Mouse (Mus musculus): ENCODE data around the gene Podn. TPM values are rescaled to one million over a fixed set of nuclear protein-coding genes. Genes with fewer than 3 reads are reported as not detected.
A peak's percentile ranks its signal among the peaks of the same experiment; 100 is the strongest.

Gene Podn
- polyA plus RNA-seq, 1 experiment from 2014 or later: 0.39 TPM

- H3K4me1 ChIP-seq (ENCODE audit: control insufficient read depth, insufficient read depth, low read length): 0 out of 2 replicates have a peak, but pooled peaks cover 4% of the 10 kb centered on the region
- H3K27ac ChIP-seq (ENCODE audit: low read depth, low read length): no peak overlapping the region
- H3K4me3 ChIP-seq (ENCODE audit: low read depth, low read length): no peak overlapping the region
- 77% methylated on average over 6 of the region's 6 CpGs for WGBS (ENCODE audit: insufficient replicate concordance)
- no peaks in the 10 kb centered on the region for H3K27me3 ChIP-seq (ENCODE audit: control insufficient read depth, insufficient read depth, low read length)
- H3K36me3 ChIP-seq (ENCODE audit: control insufficient read depth, insufficient read depth, low read length): peaks cover 6% of the 10 kb centered on the region; the same call in 1 of the 2 replicates
- no peak for ATAC-seq (replicated peaks; ENCODE audit: insufficient number of reproducible peaks, low FRiP score, low TSS enrichment)
- H3K9ac ChIP-seq (ENCODE audit: low read depth, low read length): no peak overlapping the region
- no peak overlapping the region for H3K4me2 ChIP-seq
- H3K9me3 ChIP-seq (replicated peaks; ENCODE audit: control insufficient read depth, low read length): no peaks in the 10 kb centered on the region
These were observed 32.6 kb downstream of the Podn start for GRCm38 (mm10) chr4:108063616-108064015.

- no peak overlapping the region for H3K27ac ChIP-seq (ENCODE audit: low read depth, low read length)
- no peak overlapping the region for H3K4me3 ChIP-seq (ENCODE audit: low read depth, low read length)
- WGBS (ENCODE audit: insufficient replicate concordance): 95% methylated on average over 5 of the region's 5 CpGs
- ATAC-seq (replicated peaks; ENCODE audit: insufficient number of reproducible peaks, low FRiP score, low TSS enrichment): no peak
- H3K36me3 ChIP-seq (ENCODE audit: control insufficient read depth, insufficient read depth, low read length): peaks cover 6% of the 10 kb centered on the region; the same call in 1 of the 2 replicates
- no peaks in the 10 kb centered on the region for H3K27me3 ChIP-seq (ENCODE audit: control insufficient read depth, insufficient read depth, low read length)
- H3K4me1 ChIP-seq (ENCODE audit: control insufficient read depth, insufficient read depth, low read length): 0 out of 2 replicates have a peak, but pooled peaks cover 8% of the 10 kb centered on the region
- H3K9me3 ChIP-seq (replicated peaks; ENCODE audit: control insufficient read depth, low read length): no peaks in the 10 kb centered on the region
- no peak overlapping the region for H3K9ac ChIP-seq (ENCODE audit: low read depth, low read length)
- H3K4me2 ChIP-seq: no peak overlapping the region
These were observed 33.7 kb downstream of the Podn start for GRCm38 (mm10) chr4:108062524-108062923.

- Histone ChIP-seq H3K36me3 (ENCODE audit: control insufficient read depth, insufficient read depth, low read length) (peaks cover 6% of the 10 kb centered on the region; the same call in 1 of the 2 replicates), H3K9ac (ENCODE audit: low read depth, low read length) (no peak overlapping the region), H3K4me3 (ENCODE audit: low read depth, low read length) (no peak overlapping the region), H3K9me3 (replicated peaks; ENCODE audit: control insufficient read depth, low read length) (no peaks in the 10 kb centered on the region), H3K4me2 (no peak overlapping the region), H3K4me1 (ENCODE audit: control insufficient read depth, insufficient read depth, low read length) (0 out of 2 replicates have a peak, but pooled peaks cover 8% of the 10 kb centered on the region), H3K27me3 (ENCODE audit: control insufficient read depth, insufficient read depth, low read length) (no peaks in the 10 kb centered on the region), H3K27ac (ENCODE audit: low read depth, low read length) (no peak overlapping the region)
- no peak for ATAC-seq (replicated peaks; ENCODE audit: insufficient number of reproducible peaks, low FRiP score, low TSS enrichment)
- 81% methylated on average over 4 of the region's 4 CpGs for WGBS (ENCODE audit: insufficient replicate concordance)
These were observed 35.5 kb downstream of the Podn start for GRCm38 (mm10) chr4:108060774-108061173.

GRCm38 (mm10) chr4:108059601-108060379 is 36.5 kb downstream of the Podn start:
- H3K9ac ChIP-seq (ENCODE audit: low read depth, low read length): no peak overlapping the region
- no peak for ATAC-seq (replicated peaks; ENCODE audit: insufficient number of reproducible peaks, low FRiP score, low TSS enrichment)
- no peak overlapping the region for H3K4me3 ChIP-seq (ENCODE audit: low read depth, low read length)
- no peak overlapping the region for H3K4me2 ChIP-seq
- 81% methylated on average over 19 of the region's 19 CpGs for WGBS (ENCODE audit: insufficient replicate concordance)
- H3K36me3 ChIP-seq (ENCODE audit: control insufficient read depth, insufficient read depth, low read length): peaks cover 9% of the 10 kb centered on the region; the same call in 1 of the 2 replicates
- H3K4me1 ChIP-seq (ENCODE audit: control insufficient read depth, insufficient read depth, low read length): 0 out of 2 replicates have a peak, but pooled peaks cover 4% of the 10 kb centered on the region
- no peaks in the 10 kb centered on the region for H3K9me3 ChIP-seq (replicated peaks; ENCODE audit: control insufficient read depth, low read length)
- no peak overlapping the region for H3K27ac ChIP-seq (ENCODE audit: low read depth, low read length)
- H3K27me3 ChIP-seq (ENCODE audit: control insufficient read depth, insufficient read depth, low read length): no peaks in the 10 kb centered on the region

GRCm38 (mm10) chr4:108058166-108058565 is 38.1 kb downstream of the Podn start:
- Histone ChIP-seq H3K36me3 (ENCODE audit: control insufficient read depth, insufficient read depth, low read length) (peaks cover 9% of the 10 kb centered on the region; the same call in 1 of the 2 replicates), H3K4me2 (no peak overlapping the region), H3K4me3 (ENCODE audit: low read depth, low read length) (no peak overlapping the region), H3K9ac (ENCODE audit: low read depth, low read length) (no peak overlapping the region), H3K27me3 (ENCODE audit: control insufficient read depth, insufficient read depth, low read length) (no peaks in the 10 kb centered on the region), H3K9me3 (replicated peaks; ENCODE audit: control insufficient read depth, low read length) (no peaks in the 10 kb centered on the region), H3K4me1 (ENCODE audit: control insufficient read depth, insufficient read depth, low read length) (0 out of 2 replicates have a peak, but pooled peaks cover 4% of the 10 kb centered on the region), H3K27ac (ENCODE audit: low read depth, low read length) (no peak overlapping the region)
- 58% methylated on average over 10 of the region's 10 CpGs for WGBS (ENCODE audit: insufficient replicate concordance)
- ATAC-seq (replicated peaks; ENCODE audit: insufficient number of reproducible peaks, low FRiP score, low TSS enrichment): peak; percentile 59; the same call in 1 of the 2 replicates

GRCm38 (mm10) chr4:108057247-108057646 is 39.0 kb downstream of the Podn start:
- Histone ChIP-seq H3K27ac (ENCODE audit: low read depth, low read length) (no peak overlapping the region), H3K9me3 (replicated peaks; ENCODE audit: control insufficient read depth, low read length) (no peaks in the 10 kb centered on the region), H3K4me1 (ENCODE audit: control insufficient read depth, insufficient read depth, low read length) (peaks cover 13% of the 10 kb centered on the region), H3K4me3 (ENCODE audit: low read depth, low read length) (no peak overlapping the region), H3K27me3 (ENCODE audit: control insufficient read depth, insufficient read depth, low read length) (no peaks in the 10 kb centered on the region), H3K9ac (ENCODE audit: low read depth, low read length) (no peak overlapping the region), H3K4me2 (no peak overlapping the region), H3K36me3 (ENCODE audit: control insufficient read depth, insufficient read depth, low read length) (peaks cover 3% of the 10 kb centered on the region; the same call in 1 of the 2 replicates)
- ATAC-seq (replicated peaks; ENCODE audit: insufficient number of reproducible peaks, low FRiP score, low TSS enrichment): no peak
- WGBS (ENCODE audit: insufficient replicate concordance): 86% methylated on average over 2 of the region's 2 CpGs

- no peak overlapping the region for H3K4me2 ChIP-seq
- no peak for ATAC-seq (replicated peaks; ENCODE audit: insufficient number of reproducible peaks, low FRiP score, low TSS enrichment)
- H3K9ac ChIP-seq (ENCODE audit: low read depth, low read length): no peak overlapping the region
- peaks cover 3% of the 10 kb centered on the region; the same call in 1 of the 2 replicates for H3K36me3 ChIP-seq (ENCODE audit: control insufficient read depth, insufficient read depth, low read length)
- H3K27ac ChIP-seq (ENCODE audit: low read depth, low read length): no peak overlapping the region
- H3K27me3 ChIP-seq (ENCODE audit: control insufficient read depth, insufficient read depth, low read length): no peaks in the 10 kb centered on the region
- no peak overlapping the region for H3K4me3 ChIP-seq (ENCODE audit: low read depth, low read length)
- WGBS (ENCODE audit: insufficient replicate concordance): 93% methylated on average over 10 of the region's 10 CpGs
- H3K4me1 ChIP-seq (ENCODE audit: control insufficient read depth, insufficient read depth, low read length): peaks cover 13% of the 10 kb centered on the region
- H3K9me3 ChIP-seq (replicated peaks; ENCODE audit: control insufficient read depth, low read length): no peaks in the 10 kb centered on the region
These were observed 40.4 kb downstream of the Podn start for GRCm38 (mm10) chr4:108055873-108056272.

GRCm38 (mm10) chr4:108052673-108053072 is 43.6 kb downstream of the Podn start:
- WGBS (ENCODE audit: insufficient replicate concordance): 48% methylated on average over 8 of the region's 8 CpGs
- Histone ChIP-seq H3K36me3 (ENCODE audit: control insufficient read depth, insufficient read depth, low read length) (peaks cover 7% of the 10 kb centered on the region), H3K27me3 (ENCODE audit: control insufficient read depth, insufficient read depth, low read length) (no peaks in the 10 kb centered on the region), H3K4me2 (peak overlapping the region; percentile 16; the same call in 1 of the 2 replicates), H3K27ac (ENCODE audit: low read depth, low read length) (no peak overlapping the region), H3K9ac (ENCODE audit: low read depth, low read length) (0 out of 2 replicates have a peak overlapping the region, but pooled peaks have one; percentile 34), H3K9me3 (replicated peaks; ENCODE audit: control insufficient read depth, low read length) (no peaks in the 10 kb centered on the region), H3K4me3 (ENCODE audit: low read depth, low read length) (no peak overlapping the region), H3K4me1 (ENCODE audit: control insufficient read depth, insufficient read depth, low read length) (peaks cover 9% of the 10 kb centered on the region)
- no peak; the same call in 1 of the 2 replicates for ATAC-seq (replicated peaks; ENCODE audit: insufficient number of reproducible peaks, low FRiP score, low TSS enrichment)
